Mouse (Mus musculus) stomach, embryonic 16.5 days (tissue): ENCODE data around the gene Pctp. TPM values are rescaled to one million over a fixed set of nuclear protein-coding genes. Genes with fewer than 3 reads are reported as not detected.
A peak's percentile ranks its signal among the peaks of the same experiment; 100 is the strongest.

Source experiments
- ATAC-seq: fragments of 200-750 bp; cut with Nextera tagmentation; 2 replicates; pipeline ENCODE4 v1.8.0; 2017; ENCODE audit warnings: moderate number of reproducible peaks, moderate TSS enrichment; ENCODE audit not compliant: insufficient read depth, low FRiP score
- H3K27ac ChIP-seq: fragments of 300-500 bp; sonication (generic); 2 replicates; pipeline ENCODE4 v1.5.1; 2014; ENCODE audit warnings: low read length
- H3K27me3 ChIP-seq: fragments of 300-500 bp; sonication (generic); 2 replicates; pipeline ENCODE4 v1.6.1; 2014; ENCODE audit warnings: low read length, control low read depth, mixed read lengths; ENCODE audit not compliant: control insufficient read depth, insufficient read depth
- H3K36me3 ChIP-seq: fragments of 300-500 bp; sonication (generic); 2 replicates; pipeline ENCODE4 v1.6.1; 2014; ENCODE audit warnings: low read length; ENCODE audit not compliant: control insufficient read depth, insufficient read depth
- H3K4me1 ChIP-seq: fragments of 300-500 bp; sonication (generic); 2 replicates; pipeline ENCODE4 v1.6.1; 2014; ENCODE audit warnings: low read length, control low read depth, mixed read lengths; ENCODE audit not compliant: control insufficient read depth, insufficient read depth
- H3K4me2 ChIP-seq: fragments of 300-500 bp; sonication (generic); 2 replicates; pipeline ENCODE4 v1.6.1; 2014; ENCODE audit warnings: low read depth, low read length, mixed read lengths
- H3K4me3 ChIP-seq: fragments of 300-500 bp; sonication (generic); replicated peaks from 2 replicates; pipeline ENCODE4 v1.5.1; 2014; ENCODE audit warnings: mild to moderate bottlenecking, low read length
- H3K9ac ChIP-seq: fragments of 300-500 bp; sonication (generic); 2 replicates; pipeline ENCODE4 v1.6.1; 2014; ENCODE audit warnings: low read length
- H3K9me3 ChIP-seq: fragments of 300-500 bp; sonication (generic); replicated peaks from 2 replicates; pipeline ENCODE4 v1.6.1; 2016; ENCODE audit warnings: low read length, control low read depth; ENCODE audit not compliant: control insufficient read depth
- WGBS: fragments of 180-500 bp; shearing (Covaris S2); extraction: QIAGEN DNeasy Blood & Tissue Kit; methylation state at CpG from one replicate; pipeline ENCODE4 v1.1.7; 2014; 5-methylcytosine and 5-hydroxymethylcytosine counted together
- polyA plus RNA-seq: library from polyadenylated mRNA; unstranded; fragments of >200 nt; fragmentation: Nextera tagmentation; extraction: Ambion mirVana; gene quantifications from 2 replicates; pipeline ENCODE4 v1.2.1, GENCODE M21; 2015

Gene Pctp
- polyA plus RNA-seq, 1 experiment from 2014 or later: 14.6 TPM

- H3K36me3 ChIP-seq: no peaks in the 10 kb centered on the region
- ATAC-seq: no peak
- H3K9me3 ChIP-seq: no peaks in the 10 kb centered on the region
- peak overlapping the region; percentile 54 for H3K4me2 ChIP-seq
- 0 out of 2 replicates have a peak overlapping the region, but pooled peaks have one; percentile 14 for H3K27ac ChIP-seq
- no peaks in the 10 kb centered on the region for H3K27me3 ChIP-seq
- H3K9ac ChIP-seq: peak overlapping the region; percentile 61
- peaks cover 25% of the 10 kb centered on the region for H3K4me1 ChIP-seq
- WGBS: 40% methylated on average over 5 of the region's 5 CpGs
- H3K4me3 ChIP-seq: peak overlapping the region; percentile 49
Measured at GRCm38 (mm10) chr11:90033442-90033841, 30.7 kb upstream of the Pctp start.

GRCm38 (mm10) chr11:90032807-90033206 lies 30.1 kb upstream of the Pctp start:
- 9% methylated on average over 8 of the region's 8 CpGs for WGBS
- Histone ChIP-seq H3K4me2 (peak overlapping the region; percentile 54), H3K9ac (peak overlapping the region; percentile 61), H3K27ac (peak overlapping the region; percentile 14; the same call in 1 of the 2 replicates), H3K9me3 (no peaks in the 10 kb centered on the region), H3K4me3 (peak overlapping the region; percentile 49), H3K36me3 (no peaks in the 10 kb centered on the region), H3K27me3 (no peaks in the 10 kb centered on the region), H3K4me1 (peaks cover 25% of the 10 kb centered on the region)
- ATAC-seq: no peak

DNA sequence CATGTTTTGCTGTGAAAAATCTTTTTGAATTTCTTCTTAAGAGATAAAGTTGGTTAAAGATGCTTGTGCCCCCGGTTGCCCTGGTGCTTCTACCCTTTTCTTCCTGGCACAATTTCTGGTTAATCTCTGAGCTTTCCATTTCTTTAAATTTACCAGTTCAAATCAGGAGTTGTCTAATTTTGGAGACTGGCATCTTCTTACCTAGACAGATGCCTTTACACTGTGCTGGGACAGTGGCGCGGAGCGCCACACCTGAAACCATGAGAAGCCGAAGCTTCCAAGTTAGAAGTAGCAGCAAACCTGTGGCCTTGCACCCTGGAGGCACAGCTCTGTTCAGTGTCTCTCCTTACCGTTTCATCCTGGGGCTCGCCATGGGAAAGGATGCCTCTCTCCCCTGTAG lies 28.4 kb upstream of the Pctp start:
- Histone ChIP-seq H3K9me3 (no peaks in the 10 kb centered on the region), H3K4me3 (peak overlapping the region; percentile 49), H3K9ac (peak overlapping the region; percentile 73), H3K36me3 (no peaks in the 10 kb centered on the region), H3K4me1 (peaks cover 25% of the 10 kb centered on the region), H3K27ac (peak overlapping the region; percentile 61; the same call in 1 of the 2 replicates), H3K4me2 (peak overlapping the region; percentile 54), H3K27me3 (no peaks in the 10 kb centered on the region)
- 36% methylated on average over 7 of the region's 7 CpGs for WGBS
- ATAC-seq: no peak

GRCm38 (mm10) chr11:90030557-90030956 lies 27.9 kb upstream of the Pctp start:
- Histone ChIP-seq H3K36me3 (no peaks in the 10 kb centered on the region), H3K4me2 (peak overlapping the region; percentile 54), H3K9ac (peak overlapping the region; percentile 73), H3K9me3 (no peaks in the 10 kb centered on the region), H3K4me3 (peak overlapping the region; percentile 49), H3K4me1 (peaks cover 25% of the 10 kb centered on the region), H3K27me3 (no peaks in the 10 kb centered on the region), H3K27ac (peak overlapping the region; percentile 61; the same call in 1 of the 2 replicates)
- ATAC-seq: no peak
- under 1% methylated on average over 15 of the region's 15 CpGs for WGBS

DNA sequence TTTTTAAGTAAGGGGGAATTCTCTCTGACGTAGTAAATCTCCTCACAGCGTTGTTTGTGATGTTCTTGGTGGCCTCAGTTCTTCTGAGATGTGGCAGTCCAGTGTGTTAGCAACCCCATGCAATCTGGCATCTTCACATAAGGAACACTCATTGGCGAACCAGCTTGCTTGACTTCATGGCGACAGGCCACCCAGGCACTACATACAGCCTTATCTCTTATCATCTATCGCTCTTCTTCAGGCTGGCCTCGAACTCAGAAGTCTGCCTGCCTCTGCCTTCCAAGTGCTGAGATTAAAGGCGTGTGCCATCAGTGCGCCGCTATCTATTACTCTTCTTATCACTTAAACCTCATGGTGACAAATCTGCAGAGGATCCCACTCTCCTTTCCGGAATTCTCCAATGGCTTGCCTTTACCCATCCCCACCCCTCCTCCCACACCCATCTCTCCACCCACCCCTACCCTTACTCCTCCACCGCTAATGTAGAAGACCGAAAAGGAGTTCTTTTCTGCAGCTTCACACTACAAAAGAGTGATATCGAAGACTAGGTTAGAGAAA lies 27.2 kb upstream of the Pctp start, which contains the start of gene Tmem100:
Gene Tmem100, plus strand, starts transcription at position 508 of the 558 bp plus-strand sequence.
- no peaks in the 10 kb centered on the region for H3K27me3 ChIP-seq
- WGBS: 46% methylated on average over 13 of the region's 13 CpGs
- H3K27ac ChIP-seq: peak within 1 kb of the TSS; percentile 61; the same call in 1 of the 2 replicates
- peaks cover 25% of the 10 kb centered on the region for H3K4me1 ChIP-seq
- ATAC-seq: no peak
- H3K9me3 ChIP-seq: no peaks in the 10 kb centered on the region
- H3K9ac ChIP-seq: peak within 1 kb of the TSS; percentile 73
- peak within 1 kb of the TSS; percentile 54 for H3K4me2 ChIP-seq
- H3K36me3 ChIP-seq: no peaks in the 10 kb centered on the region
- peak within 1 kb of the TSS; percentile 49 for H3K4me3 ChIP-seq

- no peak for ATAC-seq
- 27% methylated on average over 10 of the region's 10 CpGs for WGBS
- H3K4me3 ChIP-seq: peak overlapping the region; percentile 49
Measured at GRCm38 (mm10) chr11:90029354-90029753, 26.7 kb upstream of the Pctp start.

DNA sequence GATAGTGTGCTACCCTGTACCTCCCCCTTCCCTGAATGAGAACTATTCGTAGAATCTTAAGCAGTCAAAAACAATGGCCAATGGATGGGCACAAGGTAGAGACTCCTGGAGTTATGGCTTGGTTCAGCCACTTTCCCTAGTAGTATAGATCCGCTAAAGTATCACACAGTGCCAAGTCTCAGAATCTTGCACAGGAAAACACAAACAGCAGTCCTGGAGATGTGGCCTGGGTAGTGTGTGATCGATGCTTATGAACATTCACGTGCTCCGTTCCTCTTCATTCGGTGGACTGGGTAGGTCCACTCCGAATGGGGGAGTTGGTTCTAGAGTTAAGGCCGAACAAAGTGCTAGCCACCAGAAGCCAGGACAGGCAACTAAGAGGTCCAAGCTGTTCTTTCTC lies 26.1 kb upstream of the Pctp start:
- no peak overlapping the region for H3K9ac ChIP-seq
- no peaks in the 10 kb centered on the region for H3K9me3 ChIP-seq
- H3K27ac ChIP-seq: no peak overlapping the region
- ATAC-seq: no peak
- H3K4me3 ChIP-seq: no peak overlapping the region
- H3K4me2 ChIP-seq: no peak overlapping the region
- H3K4me1 ChIP-seq: peaks cover 25% of the 10 kb centered on the region
- H3K36me3 ChIP-seq: no peaks in the 10 kb centered on the region
- WGBS: 92% methylated on average over 8 of the region's 8 CpGs
- no peaks in the 10 kb centered on the region for H3K27me3 ChIP-seq

More at GRCm38 (mm10) chr11:90029354-90029753, 26.7 kb upstream of the Pctp start:
- peak overlapping the region; percentile 38; the same call in 1 of the 2 replicates for H3K9ac ChIP-seq
- H3K9me3 ChIP-seq: no peaks in the 10 kb centered on the region
- no peaks in the 10 kb centered on the region for H3K36me3 ChIP-seq
- H3K27me3 ChIP-seq: no peaks in the 10 kb centered on the region
- peaks cover 25% of the 10 kb centered on the region for H3K4me1 ChIP-seq
- peak overlapping the region; percentile 10; the same call in 1 of the 2 replicates for H3K27ac ChIP-seq
- H3K4me2 ChIP-seq: peak overlapping the region; percentile 54

DNA sequence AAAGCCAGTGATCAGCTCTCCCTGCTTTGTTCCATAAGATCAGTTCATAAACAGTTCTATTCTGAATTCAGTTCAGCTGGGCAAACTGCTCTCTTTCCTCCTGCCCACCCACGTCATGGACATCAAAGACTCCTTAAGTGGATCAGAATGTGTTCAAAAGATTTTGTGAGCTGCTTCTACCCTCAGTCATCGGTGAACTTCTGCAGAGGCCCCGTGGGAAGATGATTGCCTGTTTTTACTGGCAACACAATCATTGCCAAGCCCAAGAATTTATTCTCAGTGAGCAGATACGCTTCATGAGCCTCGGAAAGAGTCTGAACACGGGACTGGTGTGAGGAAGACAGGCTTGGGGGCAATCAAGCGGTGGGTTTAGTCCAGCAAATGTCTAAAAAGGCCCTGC lies 24.5 kb upstream of the Pctp start:
- H3K9ac ChIP-seq: no peak overlapping the region
- no peak overlapping the region for H3K4me2 ChIP-seq
- 63% methylated on average over 7 of the region's 7 CpGs for WGBS
- H3K4me3 ChIP-seq: no peak overlapping the region
- peaks cover 15% of the 10 kb centered on the region for H3K4me1 ChIP-seq
- no peaks in the 10 kb centered on the region for H3K9me3 ChIP-seq
- H3K27ac ChIP-seq: no peak overlapping the region
- no peaks in the 10 kb centered on the region for H3K27me3 ChIP-seq
- H3K36me3 ChIP-seq: no peaks in the 10 kb centered on the region
- no peak for ATAC-seq

- 58% methylated on average over 5 of the region's 5 CpGs for WGBS
- no peak overlapping the region for H3K4me2 ChIP-seq
- H3K4me3 ChIP-seq: no peak overlapping the region
- H3K36me3 ChIP-seq: no peaks in the 10 kb centered on the region
- no peaks in the 10 kb centered on the region for H3K27me3 ChIP-seq
- peaks cover 15% of the 10 kb centered on the region for H3K4me1 ChIP-seq
- ATAC-seq: no peak
- no peak overlapping the region for H3K27ac ChIP-seq
- H3K9me3 ChIP-seq: no peaks in the 10 kb centered on the region
- no peak overlapping the region for H3K9ac ChIP-seq
Measured at GRCm38 (mm10) chr11:90026802-90027174, 24.1 kb upstream of the Pctp start.
